Mouse (Mus musculus) thymus, postnatal 10 days (tissue): ENCODE data around the gene Mindy4.

Source experiments
- DNase-seq, 2 experiments: peaks; one replicate each; pipeline ENCODE4 v3.0.0; 2021; ENCODE audit warnings: low spot score in 2 of 2

Gene Mindy4

DNA sequence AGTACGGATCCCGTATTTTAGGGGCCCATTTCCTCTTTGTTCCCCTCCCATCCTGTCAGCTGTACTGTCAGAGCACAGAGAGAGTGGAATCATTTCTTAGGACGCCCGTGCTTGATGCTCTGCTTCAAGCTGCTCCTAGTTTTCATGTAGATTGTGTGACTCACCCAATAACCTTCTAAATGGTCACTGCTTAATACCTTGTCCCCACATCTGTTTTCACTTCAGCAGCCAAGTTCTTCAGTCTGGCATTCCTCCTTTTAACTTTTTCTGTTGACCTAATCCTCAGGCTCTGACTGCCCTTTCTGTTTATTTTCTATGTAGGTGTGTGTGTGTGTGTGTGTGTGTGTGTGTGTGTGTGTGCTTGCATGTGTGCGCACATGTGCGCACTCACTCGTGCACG, 4.6 kb downstream of the Mindy4 start:
- no peak for DNase-seq

DNA sequence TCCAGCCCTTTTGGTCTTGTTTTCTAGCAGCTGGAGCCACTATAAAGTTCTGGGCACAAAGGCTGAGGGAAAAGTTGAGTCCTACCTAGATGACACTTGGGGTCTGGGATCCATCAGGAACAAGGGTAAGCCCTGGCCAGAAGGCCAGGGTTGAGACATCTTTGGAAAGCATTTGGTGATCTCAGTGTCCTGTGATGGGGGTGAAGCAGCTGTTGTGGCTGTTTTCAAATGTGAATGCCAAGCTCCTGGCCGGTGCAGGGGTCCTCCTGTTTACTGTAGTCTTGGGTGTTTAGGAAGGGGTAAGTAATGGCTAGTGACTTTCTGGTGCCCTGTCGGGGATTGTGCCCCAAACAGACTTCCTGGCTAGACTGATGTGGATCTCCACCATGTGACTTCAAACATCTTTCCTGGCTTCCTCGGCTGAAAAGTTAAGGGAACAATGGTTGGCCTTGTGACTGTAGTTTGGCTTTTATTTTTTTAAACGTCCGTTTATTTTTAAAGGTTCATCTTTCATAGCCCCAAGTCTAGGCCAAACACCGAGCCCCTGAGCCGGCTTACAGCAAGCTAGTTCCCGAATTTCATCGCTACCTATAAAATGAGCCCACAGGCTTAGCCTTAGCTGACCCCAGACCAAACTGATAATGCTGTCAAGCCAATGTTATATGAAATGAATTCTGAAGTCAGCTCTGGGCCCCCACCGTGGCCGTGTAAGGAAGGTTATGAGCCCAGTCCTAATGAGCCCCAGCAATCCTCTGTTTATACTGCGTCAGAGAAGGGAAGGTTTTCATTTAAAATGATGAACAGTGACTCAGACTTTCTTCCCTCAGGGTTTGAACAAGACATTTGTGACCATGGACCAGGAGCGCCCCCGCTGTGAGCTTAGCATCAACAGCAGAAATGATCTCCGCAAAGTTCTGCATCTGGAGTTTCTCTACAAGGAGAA, 7.5 kb downstream of the Mindy4 start:
- no peak for DNase-seq

DNA sequence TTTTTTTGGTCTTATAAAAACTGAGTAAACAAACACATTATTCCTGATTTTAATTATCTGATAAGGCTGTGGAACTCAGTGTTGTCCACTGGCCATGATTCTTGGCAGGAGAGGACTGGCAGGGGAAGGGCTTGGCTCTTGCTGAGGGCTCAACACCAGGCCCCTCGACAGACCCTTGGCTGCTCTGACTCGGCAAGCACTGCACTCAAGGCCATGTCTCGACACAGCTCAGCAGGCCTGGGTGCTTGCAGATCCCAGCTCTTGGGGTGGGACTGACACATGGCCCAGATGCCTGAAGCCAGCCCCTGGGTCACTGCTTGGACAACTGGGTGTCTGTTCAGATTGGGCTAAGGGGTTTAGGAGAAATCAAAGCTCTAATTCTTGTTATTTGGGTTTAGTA, 11.4 kb downstream of the Mindy4 start:
- DNase-seq = no peak

DNA sequence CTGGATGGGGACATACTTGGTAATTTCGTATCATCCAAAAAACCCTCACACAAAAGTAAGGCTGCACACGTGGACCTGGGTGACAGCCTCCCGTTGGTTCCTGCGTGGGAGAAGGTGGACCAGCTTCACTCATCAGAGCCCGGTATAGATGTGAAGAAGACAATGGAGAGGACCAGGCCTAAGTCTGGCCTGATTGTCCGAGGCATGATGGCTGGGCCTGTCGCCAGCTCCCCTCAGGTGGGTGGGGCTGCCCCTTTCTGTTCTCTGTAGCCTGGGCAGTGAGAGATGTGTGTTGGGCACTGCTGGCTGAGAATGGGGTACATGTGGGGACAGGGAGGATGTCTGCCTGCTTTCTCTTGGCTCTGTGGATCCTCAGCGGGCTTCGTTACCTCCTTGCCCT, 15.0 kb downstream of the Mindy4 start:
- no peak for DNase-seq

DNA sequence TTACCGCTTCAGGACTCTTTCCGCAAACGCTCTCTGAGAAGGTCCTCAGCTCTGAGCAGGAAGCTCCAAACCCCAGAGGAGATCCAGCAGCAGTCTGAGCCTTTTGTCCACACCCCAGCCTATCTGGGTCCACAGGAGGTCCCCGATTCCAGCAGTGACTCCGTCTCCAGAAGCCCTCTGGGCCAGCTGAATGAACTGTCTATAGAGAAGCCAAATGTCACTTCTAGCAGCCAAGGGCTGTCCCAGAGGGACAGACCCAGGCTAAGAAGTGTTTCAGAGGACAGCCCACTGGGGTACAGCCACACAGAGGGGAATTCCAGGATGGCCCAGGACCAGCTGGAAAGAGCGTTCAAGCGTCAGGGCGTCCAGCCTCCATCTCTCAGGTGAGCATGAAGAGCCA, 20.8 kb downstream of the Mindy4 start:
- no peak for DNase-seq

DNA sequence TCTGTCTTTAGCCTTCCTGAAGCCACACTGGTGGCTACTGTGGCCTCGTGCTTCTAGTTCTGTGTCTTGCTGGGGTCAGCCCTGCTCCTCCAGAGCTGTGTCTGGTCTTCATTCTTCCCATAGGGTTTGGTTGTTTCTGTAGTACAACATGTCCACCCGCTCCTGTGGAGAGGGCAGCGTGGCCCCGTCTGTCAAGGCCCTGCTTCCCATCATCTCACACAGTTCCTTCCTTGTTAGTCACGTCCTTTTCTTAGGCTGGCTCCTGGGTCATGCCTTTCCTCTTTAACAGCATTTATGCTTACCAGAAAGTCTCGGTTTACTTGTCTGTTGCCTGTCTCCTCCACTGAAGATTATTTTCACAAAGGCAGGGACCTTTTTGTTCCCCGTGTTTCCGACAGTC, 26.9 kb downstream of the Mindy4 start:
- DNase-seq = no peak

DNA sequence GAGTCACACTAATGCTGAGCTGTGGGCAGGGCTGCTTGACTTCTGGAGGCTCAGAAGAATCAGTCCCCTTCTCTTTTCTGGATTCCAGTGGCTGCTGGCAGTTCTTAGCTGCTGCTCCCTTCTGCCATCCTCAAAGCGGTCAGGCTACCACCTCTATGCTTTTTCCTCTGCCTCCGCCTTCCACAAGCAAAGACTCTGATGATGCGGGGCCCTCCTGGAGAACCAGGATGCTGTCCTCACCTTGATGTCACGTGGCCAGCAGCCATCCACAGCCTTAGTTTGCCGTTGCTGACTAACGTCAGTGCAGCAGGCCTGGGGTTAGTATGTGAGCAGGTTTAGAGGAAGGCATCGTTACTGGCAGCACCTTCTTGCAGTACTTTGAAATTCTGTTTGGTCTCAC, 28.9 kb downstream of the Mindy4 start:
- DNase-seq = no peak

DNA sequence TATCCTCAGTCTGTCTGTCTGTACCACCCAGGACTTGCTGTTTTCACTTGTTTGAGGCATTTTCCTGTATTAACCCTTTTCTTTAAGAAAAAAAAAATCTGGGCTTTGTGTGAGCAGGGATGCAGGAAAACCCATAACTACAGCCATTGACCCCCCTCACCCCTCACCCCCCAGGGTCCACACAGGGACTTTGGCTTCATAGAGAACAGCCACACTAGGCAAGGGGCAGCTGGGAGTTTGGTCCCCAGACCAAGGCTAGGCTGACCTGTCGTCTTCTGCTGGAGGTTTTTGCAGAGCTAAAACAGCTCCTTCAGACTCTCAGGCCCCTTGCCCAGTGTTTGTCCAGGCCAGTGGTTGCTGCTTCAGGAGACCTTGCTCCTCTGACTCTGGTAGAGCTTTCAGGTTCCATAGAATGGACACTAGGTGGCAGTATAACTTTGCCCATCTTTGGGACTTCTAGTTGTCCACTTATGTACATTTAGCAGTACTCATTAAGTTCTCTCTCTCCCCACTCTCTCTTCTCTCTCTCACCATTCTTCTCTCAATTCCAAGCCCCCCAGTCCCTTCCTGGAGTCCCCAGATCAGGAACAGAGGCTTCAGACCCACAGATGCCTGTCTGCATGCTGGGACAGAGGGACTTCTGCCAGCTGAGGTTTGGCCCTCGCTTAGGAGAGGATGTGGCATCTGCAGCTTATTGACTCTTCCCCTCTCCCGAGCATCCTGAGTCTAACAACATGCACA, 29.5 kb downstream of the Mindy4 start:
- DNase-seq = peak in 1 of 2 experiments; percentile 40

DNA sequence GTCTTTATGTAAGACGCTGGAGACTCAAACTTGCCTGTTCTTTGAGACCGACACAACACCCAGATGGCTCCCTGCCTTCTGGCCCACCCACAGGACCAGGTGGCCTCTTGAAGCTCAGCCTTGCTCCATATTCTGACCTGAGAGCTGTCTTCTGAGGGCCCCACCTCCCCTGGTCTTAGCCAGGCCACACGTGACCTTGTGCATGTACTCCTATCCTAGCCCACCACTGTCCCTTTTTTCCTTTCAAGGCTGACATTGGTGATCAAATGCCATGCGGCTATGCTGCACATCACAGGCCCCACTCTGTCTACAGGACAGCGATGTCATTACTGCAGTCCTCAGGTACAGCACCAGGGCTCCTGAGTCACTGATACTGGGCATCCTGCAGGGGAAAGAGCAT, 30.1 kb downstream of the Mindy4 start:
- DNase-seq = no peak

DNA sequence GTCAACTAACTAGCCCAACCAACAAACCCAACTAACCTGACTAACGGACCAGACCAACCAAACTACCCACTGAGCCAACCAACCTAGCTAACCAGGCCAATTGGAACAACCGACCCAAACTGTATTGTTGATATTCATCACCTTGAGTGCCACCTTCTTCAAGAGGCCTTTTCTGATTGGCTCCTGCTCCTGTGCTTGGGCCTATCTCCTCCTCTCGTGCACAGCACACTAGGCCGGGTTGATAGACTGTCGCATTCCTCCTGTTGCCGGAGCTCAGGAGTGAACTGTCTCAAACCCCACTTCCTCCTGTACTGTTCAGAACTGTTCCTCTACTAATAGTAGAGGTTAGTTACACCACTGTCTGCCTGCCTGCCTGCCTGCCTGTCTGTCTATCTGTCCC, 31.5 kb downstream of the Mindy4 start:
- no peak for DNase-seq

DNA sequence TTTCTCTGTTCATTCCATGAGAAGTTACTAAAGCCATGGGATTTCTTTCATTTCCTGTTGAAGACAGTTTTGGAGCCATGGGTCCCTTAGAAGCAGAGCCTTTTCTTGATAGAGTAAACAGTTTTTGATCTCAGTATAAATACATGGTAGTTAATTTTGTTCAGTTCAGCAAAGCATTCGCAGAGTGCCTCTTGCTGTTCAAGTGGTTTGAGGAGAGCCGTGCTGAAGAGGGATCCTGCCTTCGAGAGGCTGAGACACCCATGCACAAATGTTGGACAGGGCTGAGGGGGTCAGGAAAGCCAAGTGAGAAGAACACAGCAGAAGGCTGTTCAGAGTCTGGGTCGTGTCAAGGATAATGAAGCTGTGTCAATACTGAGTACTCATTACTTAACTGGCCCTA, 32.5 kb downstream of the Mindy4 start:
- no peak for DNase-seq

DNA sequence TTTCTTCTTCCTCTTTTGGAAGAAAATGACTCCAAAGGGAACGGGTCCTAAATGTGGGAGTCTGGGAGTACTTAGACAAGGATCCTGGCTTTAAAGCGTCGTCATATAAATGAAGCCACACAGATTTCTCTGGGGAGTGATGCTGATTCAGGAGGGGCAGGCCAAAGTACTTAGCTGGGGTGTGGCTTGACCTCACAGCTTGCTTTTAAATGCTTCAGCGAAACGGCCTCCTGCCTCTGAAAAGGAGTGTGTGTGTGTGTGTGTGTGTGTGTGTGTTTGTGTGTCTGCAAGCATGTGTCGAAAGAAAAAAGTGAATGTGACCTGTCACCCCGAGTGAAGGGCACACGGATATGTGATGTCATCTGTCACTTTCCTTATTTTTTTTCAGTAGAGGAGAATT, 36.7 kb downstream of the Mindy4 start:
- DNase-seq = no peak

DNA sequence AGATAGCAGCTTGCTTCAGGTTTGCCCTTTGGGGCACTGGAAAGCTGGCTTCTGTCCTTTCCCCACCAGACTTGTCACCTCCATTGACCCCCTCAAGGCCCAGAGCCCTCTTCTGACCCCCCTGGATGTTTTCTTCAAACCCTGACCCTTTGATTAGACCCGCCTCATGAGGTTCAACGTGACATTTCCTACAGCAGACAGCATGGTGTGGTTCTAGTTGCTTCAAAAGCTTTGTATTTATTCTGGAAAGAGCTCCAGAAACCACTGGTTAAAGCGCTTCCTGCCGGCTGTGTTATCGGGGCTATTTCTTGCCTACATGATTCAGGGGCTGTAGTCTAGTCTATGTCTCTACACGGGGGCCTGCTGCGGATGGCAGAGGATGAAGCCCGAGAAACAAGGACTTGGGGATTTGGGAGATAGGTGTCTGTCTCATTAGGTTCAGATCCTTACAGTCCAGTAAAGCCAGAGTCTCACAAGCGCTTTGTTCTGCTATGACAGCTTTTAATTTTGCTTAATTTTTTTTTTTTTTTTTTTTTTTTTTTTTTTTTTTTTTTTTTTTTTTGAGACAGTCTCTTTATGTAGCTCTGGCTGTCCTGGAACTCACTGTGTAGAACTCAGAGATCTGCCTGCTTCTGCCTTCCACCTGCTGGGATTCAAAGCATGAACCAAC, 37.5 kb downstream of the Mindy4 start:
- DNase-seq = no peak

DNA sequence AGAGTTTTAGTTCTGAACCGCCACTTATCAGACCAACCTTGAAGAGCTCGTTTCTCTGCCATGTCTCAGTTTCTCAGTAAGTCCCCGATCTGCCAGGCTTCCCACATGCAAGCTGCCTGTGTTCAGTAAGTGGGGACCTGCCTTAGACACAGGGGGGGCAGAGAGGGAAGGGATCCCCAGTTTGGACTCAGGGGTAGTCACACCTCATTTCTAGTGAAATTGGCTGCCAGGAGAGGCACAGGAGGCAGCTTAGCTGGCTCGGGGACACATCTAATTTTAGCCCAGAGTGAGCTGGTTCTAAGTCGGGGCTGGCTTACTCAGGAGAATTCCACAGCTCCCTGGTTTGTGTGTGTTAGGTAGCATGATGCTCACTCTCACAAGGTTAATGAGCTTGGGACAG, 38.3 kb downstream of the Mindy4 start:
- DNase-seq = no peak

DNA sequence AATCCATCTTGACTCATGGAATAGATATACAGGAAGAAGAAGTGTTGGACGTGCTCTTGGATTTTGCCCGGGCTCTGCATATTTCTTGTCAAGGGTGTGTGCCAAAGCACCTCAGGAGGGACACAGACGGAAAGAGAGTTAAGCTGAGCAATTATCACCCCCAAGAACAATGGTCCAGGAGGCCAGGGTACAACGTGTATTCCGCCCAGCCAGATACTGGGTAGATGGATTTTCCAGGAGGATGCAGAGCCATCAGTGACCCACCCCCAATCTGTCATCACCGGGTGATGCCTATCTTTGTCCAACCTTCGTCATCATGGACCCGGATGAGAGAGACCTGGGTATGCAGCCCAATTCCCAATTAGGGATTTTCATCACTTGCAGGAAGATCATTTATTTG, 42.5 kb downstream of the Mindy4 start:
- no peak for DNase-seq

DNA sequence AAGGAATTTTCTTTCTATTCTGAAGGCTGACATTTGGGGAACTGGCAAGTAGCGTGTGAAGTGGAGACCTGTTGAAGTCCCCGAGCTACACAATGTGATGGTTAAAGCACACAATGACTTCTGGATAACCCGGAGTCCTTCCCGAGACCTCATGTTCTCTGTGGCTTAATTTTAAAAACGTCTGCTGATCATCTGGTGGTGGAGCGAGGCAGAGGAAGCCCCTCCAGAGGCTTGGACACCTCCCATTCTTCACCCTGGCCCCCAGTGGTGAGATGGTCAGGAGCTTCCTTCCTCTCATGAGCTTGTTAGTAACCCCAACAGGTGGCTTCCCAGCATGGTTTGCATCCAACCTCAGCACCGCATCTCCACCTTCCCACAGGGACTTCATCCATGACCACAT, 43.3 kb downstream of the Mindy4 start:
- no peak for DNase-seq

DNA sequence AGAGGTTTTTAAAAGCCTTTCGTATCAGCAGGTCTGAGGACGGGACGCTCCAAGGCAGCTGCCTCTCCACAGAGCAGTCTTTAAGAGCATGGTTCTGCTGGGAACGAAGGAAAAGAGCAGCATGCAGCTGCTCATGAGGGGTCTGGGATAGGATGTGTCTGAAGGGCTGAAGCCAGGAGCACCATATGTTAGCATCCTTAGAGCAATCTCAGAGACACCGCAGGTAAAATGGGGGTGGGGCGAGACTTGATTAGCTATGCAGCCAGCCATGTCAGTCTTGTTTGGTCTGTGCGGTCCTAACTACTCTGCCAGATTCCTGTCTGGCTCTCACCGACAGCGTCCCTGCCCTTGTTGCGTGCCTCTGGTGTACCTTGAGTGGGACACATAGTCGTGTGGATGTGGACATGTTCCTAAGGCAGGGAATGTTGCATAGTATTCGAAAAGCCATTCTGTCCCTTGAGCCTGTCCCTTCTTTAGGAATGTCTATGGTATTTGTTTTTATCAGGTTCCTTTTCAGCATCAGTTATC, 43.8 kb downstream of the Mindy4 start:
- no peak for DNase-seq

DNA sequence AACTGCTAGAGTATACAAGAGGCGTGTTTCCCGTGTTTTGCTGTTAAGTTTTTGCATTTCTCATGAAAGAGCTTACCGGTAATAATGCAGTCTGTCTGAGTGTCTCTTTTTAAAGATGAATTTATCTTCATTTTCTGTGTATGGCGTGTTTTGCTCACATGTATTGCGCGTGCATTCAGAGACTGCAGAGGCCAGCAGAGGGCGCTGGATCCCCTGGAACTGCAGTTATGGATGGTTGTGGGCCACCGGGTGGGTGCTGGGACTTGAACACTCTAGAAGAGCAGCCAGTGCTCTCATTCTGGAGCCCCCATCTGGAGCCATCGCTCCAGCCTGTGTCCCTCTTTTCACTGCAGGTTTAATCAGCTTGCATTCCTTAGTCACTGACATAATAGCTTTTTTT, 46.1 kb downstream of the Mindy4 start:
- DNase-seq = no peak

DNA sequence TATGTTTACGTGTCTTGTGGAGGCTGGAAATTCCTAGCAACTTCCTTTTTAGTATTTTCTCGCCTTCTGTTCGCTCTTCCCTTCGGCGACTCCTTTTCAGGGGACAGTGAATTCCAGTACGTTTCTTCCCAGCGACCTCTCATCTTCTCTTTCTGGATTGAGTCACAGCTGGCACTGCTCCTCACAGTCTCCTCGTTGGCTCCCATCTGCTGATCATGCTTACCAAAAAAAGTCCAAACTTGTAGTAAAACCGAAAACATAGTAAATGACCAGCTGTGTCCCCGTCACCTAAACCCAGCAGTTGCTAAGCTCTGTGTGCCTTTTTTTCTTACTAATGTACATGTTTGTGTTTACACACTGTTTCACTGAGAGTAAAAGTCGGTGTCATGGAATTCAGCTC, 47.6 kb downstream of the Mindy4 start:
- no peak for DNase-seq

DNA sequence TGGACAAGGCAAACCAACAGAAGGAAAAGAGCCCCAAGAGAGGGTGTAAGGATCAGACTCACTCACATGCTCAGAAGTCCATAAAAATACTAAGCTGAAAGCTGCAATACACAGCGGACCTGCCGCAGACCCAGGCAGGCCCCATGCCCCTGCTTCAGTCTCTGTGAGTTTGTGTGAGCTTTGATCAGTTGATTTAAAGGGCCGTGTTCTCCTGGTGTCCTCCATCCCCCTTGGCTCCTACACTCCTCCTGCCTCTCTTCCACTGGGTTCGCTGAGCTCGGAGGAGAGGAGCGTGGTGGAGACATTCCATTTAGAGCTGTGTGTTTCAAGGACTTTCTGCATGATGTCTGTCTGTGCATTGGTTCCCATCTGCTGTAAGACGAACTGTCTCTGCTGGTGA, 48.4 kb downstream of the Mindy4 start:
- no peak for DNase-seq

DNA sequence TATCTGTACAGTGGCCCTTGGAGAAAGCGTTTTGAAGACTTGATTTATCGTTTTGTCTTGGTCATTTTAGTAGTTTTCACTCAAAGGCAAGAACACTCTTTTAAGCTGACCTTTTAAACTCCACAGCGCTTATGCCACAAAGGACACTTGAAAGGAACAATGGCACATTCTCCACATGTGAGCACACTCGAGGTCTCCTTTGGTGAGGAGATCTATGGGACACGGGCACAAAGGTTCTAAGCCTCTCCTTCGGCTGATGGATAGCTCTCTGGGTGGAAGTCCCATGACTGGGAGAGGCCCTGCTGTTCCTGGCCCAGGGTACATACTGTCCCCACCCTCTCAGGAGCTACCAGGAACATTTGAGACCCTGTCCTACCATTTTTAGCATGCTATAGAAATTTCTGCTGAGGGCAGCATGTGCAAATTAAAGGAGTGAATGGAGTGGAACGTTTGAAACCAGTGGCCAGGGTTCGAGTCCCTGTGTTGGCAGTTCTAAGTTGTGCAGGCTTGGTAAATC, 49.6 kb downstream of the Mindy4 start:
- DNase-seq = no peak

DNA sequence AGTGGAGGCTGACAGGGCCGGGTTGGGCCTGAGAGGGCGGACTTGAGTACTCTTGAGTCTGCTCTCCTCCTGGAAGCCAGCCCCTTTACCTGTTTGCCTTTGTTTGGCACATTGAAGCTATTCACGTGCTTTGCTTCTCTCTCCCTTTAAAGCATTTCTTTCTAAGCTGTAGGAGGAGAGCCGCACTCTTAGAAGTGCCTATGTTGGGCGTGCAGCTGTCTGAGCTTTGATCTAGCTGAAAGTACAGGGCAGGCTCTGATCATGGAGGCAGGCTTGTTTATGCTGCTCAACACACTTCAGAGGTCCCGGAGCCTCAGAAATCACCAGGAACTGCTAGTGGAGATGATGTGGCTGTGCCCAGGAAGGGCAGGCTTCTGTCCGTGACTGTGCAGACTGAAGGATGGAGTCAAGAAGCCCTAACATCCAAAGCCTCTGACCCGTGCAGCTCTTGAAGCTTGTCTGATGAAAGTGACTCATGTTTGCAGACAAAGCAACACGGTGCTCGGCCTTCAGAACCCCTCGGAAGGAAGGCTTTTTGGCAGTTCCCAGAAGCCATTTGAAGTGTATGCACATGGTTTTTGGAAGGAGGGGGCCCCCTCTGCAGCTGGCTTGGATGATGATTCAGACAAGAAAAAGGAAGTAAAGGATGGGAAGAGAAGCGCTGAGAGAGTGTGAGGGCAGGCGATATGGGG, 53.5 kb downstream of the Mindy4 start:
- peak; percentile 23 to 44 for DNase-seq
